Mouse (Mus musculus) lung, postnatal 0 days (tissue): ENCODE measurements around the gene Fibcd1.

ENCODE experiments used
- CTCF ChIP-seq: IDR thresholded peaks from 2 replicates; pipeline ENCODE4 v1.5.1; 2016; ENCODE audit warnings: antibody characterized with exemption, mild to moderate bottlenecking
- EP300 ChIP-seq: IDR thresholded peaks from 2 replicates; pipeline ENCODE4 v1.6.1; 2016; ENCODE audit warnings: antibody characterized with exemption, mild to moderate bottlenecking, control low read depth

DNA sequence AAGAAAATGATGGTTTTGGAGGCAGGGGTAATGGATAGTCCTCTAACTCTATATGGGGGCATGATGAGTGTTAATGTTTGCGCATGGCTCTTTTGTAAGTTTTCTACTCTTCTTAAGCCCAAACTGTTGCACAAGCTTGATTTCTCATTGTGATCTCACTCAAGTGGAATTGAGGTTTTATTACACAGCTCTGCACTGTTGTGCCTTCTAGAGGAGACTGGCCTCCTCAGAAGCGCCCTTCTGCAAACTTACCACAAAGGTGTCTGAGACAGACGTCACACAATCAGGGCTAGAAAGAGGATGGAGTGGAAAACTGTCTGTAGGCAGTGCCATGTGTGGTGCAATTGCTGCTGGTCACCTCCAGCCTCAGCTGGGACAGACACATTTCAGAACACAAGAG lies 69.3 kb downstream of the Fibcd1 start:
- TF ChIP-seq CTCF (no peak), EP300 (no peak)
